Mouse (Mus musculus) CH12.LX (cell line): Measurements from ENCODE around the gene Samd13. TPM values are rescaled to one million over a fixed set of nuclear protein-coding genes. Genes with fewer than 3 reads are reported as not detected.

ENCODE experiments used
- DNase-seq: peaks from one replicate; pipeline ENCODE4 v3.0.0-alpha.2; 2013; ENCODE audit errors: extremely low read depth
- H3K27ac ChIP-seq: 2 replicates; pipeline ENCODE4 v1.5.1; 2012; ENCODE audit warnings: low read depth, mild to moderate bottlenecking, control low read depth, moderate library complexity; ENCODE audit not compliant: insufficient read depth
- H3K27me3 ChIP-seq: replicated peaks from 2 replicates; pipeline ENCODE3; 2012; ENCODE audit warnings: inconsistent platforms
- H3K36me3 ChIP-seq, 2 experiments: replicated peaks in 1 of 2; 2 replicates each; pipeline versions ENCODE3 to v1.6.1; 2012; ENCODE audit warnings: inconsistent platforms in 1 of 2, low read length in 1 of 2, mild to moderate bottlenecking in 1 of 2, mixed read lengths in 1 of 2, moderate library complexity in 1 of 2; ENCODE audit not compliant: control insufficient read depth in 1 of 2, insufficient read depth in 1 of 2
- H3K4me1 ChIP-seq, 2 experiments: 2 replicates each; pipeline ENCODE4 v1.6.1; 2012; ENCODE audit warnings: inconsistent platforms in 1 of 2, moderate library complexity in 1 of 2; ENCODE audit not compliant: insufficient read depth in 2 of 2, control insufficient read depth in 1 of 2
- H3K4me2 ChIP-seq: 2 replicates; pipeline ENCODE4 v1.6.1; 2012; ENCODE audit warnings: low read depth, mild to moderate bottlenecking, control low read depth; ENCODE audit not compliant: poor library complexity, insufficient read depth, severe bottlenecking
- H3K4me3 ChIP-seq, 3 experiments: fragments of 150-350 bp in 1 of 3; sonication (generic) in 1 of 3; replicated peaks in 1 of 3; 2 replicates each; pipeline versions ENCODE3 to v1.5.1; 2011 to 2012; ENCODE audit warnings: low read depth in 2 of 3, low read length in 2 of 3, mild to moderate bottlenecking in 2 of 3, moderate library complexity in 2 of 3, control low read depth in 1 of 3, improper control_type of control experiment in 1 of 3, inconsistent platforms in 1 of 3, mixed read lengths in 1 of 3; ENCODE audit not compliant: poor library complexity in 1 of 3
- H3K79me2 ChIP-seq: replicated peaks from 2 replicates; pipeline ENCODE4 v1.6.1; 2012; ENCODE audit warnings: mild to moderate bottlenecking, moderate library complexity; ENCODE audit not compliant: control insufficient read depth, poor library complexity, insufficient read depth, severe bottlenecking; ENCODE audit errors: extremely low read depth
- H3K9ac ChIP-seq: 2 replicates; pipeline ENCODE4 v1.6.1; 2012; ENCODE audit warnings: low read depth, mild to moderate bottlenecking, control low read depth, moderate library complexity; ENCODE audit not compliant: insufficient read depth
- H3K9me3 ChIP-seq: replicated peaks from 2 replicates; pipeline ENCODE3; 2012; ENCODE audit warnings: low read length, inconsistent platforms, mixed read lengths
- BHLHE40 ChIP-seq: IDR thresholded peaks from 2 replicates; pipeline ENCODE4 v1.6.1; 2011; ENCODE audit warnings: mild to moderate bottlenecking, low read depth, low read length, improper control_type of control experiment
- CHD1 ChIP-seq: IDR thresholded peaks from 2 replicates; pipeline ENCODE4 v1.6.1; 2012; ENCODE audit warnings: low read depth, low read length, improper control_type of control experiment, inconsistent platforms
- CHD2 ChIP-seq: IDR thresholded peaks from 2 replicates; pipeline ENCODE4 v1.6.1; 2011; ENCODE audit warnings: low read length, improper control_type of control experiment
- CTCF ChIP-seq, 2 experiments: IDR thresholded peaks in 1 of 2; conservative IDR thresholded peaks in 1 of 2; 2 replicates each; pipeline ENCODE4 v1.5.1; 2011 to 2012; ENCODE audit warnings: low read depth in 2 of 2, low read length in 2 of 2, improper control_type of control experiment in 1 of 2, inconsistent platforms in 1 of 2, mild to moderate bottlenecking in 1 of 2, moderate library complexity in 1 of 2
- ETS1 ChIP-seq: conservative IDR thresholded peaks from 2 replicates; pipeline ENCODE4 v1.6.1; 2012; ENCODE audit warnings: low read depth, mild to moderate bottlenecking, inconsistent platforms, low read length, improper control_type of control experiment, moderate library complexity
- GABPA ChIP-seq: IDR thresholded peaks from 2 replicates; pipeline ENCODE4 v1.6.1; 2012; ENCODE audit warnings: low read depth, low read length, improper control_type of control experiment, inconsistent platforms; ENCODE audit not compliant: insufficient replicate concordance
- IRF4 ChIP-seq: IDR thresholded peaks from 2 replicates; pipeline ENCODE4 v1.6.1; 2014; ENCODE audit warnings: low read depth, mild to moderate bottlenecking, inconsistent platforms, low read length, improper control_type of control experiment
- JUN ChIP-seq: IDR thresholded peaks from 2 replicates; pipeline ENCODE4 v1.6.1; 2011; ENCODE audit warnings: low read depth, mild to moderate bottlenecking, low read length, improper control_type of control experiment, moderate library complexity; ENCODE audit not compliant: insufficient read depth
- JUND ChIP-seq: conservative IDR thresholded peaks from 2 replicates; pipeline ENCODE4 v1.6.1; 2011; ENCODE audit warnings: low read depth, low read length, improper control_type of control experiment
- KAT2A ChIP-seq: IDR thresholded peaks from 2 replicates; pipeline ENCODE4 v1.6.1; 2012; ENCODE audit warnings: low read length, improper control_type of control experiment, inconsistent platforms; ENCODE audit not compliant: insufficient replicate concordance
- MYC ChIP-seq: IDR thresholded peaks from 2 replicates; pipeline ENCODE4 v1.6.1; 2011; ENCODE audit warnings: low read depth, mild to moderate bottlenecking, improper control_type of control experiment, low read length
- NELFE ChIP-seq: IDR thresholded peaks from 2 replicates; pipeline ENCODE4 v1.6.1; 2011; ENCODE audit warnings: low read depth, low read length, improper control_type of control experiment
- POLR2AphosphoS2 ChIP-seq: IDR thresholded peaks from 2 replicates; pipeline ENCODE4 v1.6.1; 2011; ENCODE audit warnings: low read depth, low read length, improper control_type of control experiment
- RCOR1 ChIP-seq: conservative IDR thresholded peaks from 2 replicates; pipeline ENCODE4 v1.6.1; 2012; ENCODE audit warnings: low read depth, mild to moderate bottlenecking, inconsistent platforms, low read length, improper control_type of control experiment
- SMC3 ChIP-seq: IDR thresholded peaks from 2 replicates; pipeline ENCODE4 v1.6.1; 2011; ENCODE audit warnings: low read depth, low read length, improper control_type of control experiment
- TCF12 ChIP-seq: IDR thresholded peaks from 2 replicates; pipeline ENCODE4 v1.6.1; 2014; ENCODE audit warnings: low read depth, mild to moderate bottlenecking, inconsistent platforms, low read length, improper control_type of control experiment
- UBTF ChIP-seq: IDR thresholded peaks from 2 replicates; pipeline ENCODE4 v1.6.1; 2012; ENCODE audit warnings: low read depth, mild to moderate bottlenecking, inconsistent platforms, low read length, improper control_type of control experiment, moderate library complexity
- USF2 ChIP-seq: conservative IDR thresholded peaks from 2 replicates; pipeline ENCODE4 v1.6.1; 2011; ENCODE audit warnings: low read depth, low read length, improper control_type of control experiment
- ZKSCAN1 ChIP-seq: IDR thresholded peaks from 2 replicates; pipeline ENCODE4 v1.6.1; 2012; ENCODE audit warnings: low read depth, inconsistent platforms, low read length, improper control_type of control experiment, borderline replicate concordance
- dilution Hi-C: fragments of 300-500 bp; cut with MboI; formaldehyde crosslinking; loops from 2 replicates; pipeline ENCODE4 v1.14.3; 2020; ENCODE audit warnings: low sequenced_read_pairs; ENCODE audit not compliant: extremely low pct_unique_long_range_greater_than_20kb, extremely low pct_ligation_motif_present
- in situ Hi-C: fragments of 300-500 bp; cut with MboI; formaldehyde crosslinking; loops from 3 replicates; pipeline ENCODE4 v1.14.3; 2019; ENCODE audit warnings: low sequenced_read_pairs, low pct_ligation_motif_present, low pct_unique_long_range_greater_than_20kb, mixed read lengths
- polyA plus RNA-seq: library from polyadenylated mRNA; unstranded; fragments of >175 nt; gene quantifications from 2 replicates; pipeline ENCODE4 v1.2.1, GENCODE M21; 2012; ENCODE audit warnings: low read depth; ENCODE audit not compliant: insufficient read length
- total RNA-seq, 2 experiments: library from RNA; depleted of rRNA; stranded (reverse); fragments of 300-350 nt in 1 of 2; fragments of >200 nt in 1 of 2; gene quantifications; 2 replicates each; pipeline ENCODE4 v1.2.3; 2012 to 2014

Samd13 gene
- total and polyA plus RNA-seq, 3 experiments, result not detected

GRCm38 (mm10) chr3:146708381-146708780, 23.0 kb upstream of the Samd13 start:
- dilution Hi-C loops (no loop called here), in situ Hi-C loops (no loop called here)
- Histone ChIP-seq H3K4me3 (no peak overlapping the region), H3K9me3 (no peaks in the 10 kb centered on the region), H3K36me3 (no peaks in the 10 kb centered on the region), H3K27me3 (no peaks in the 10 kb centered on the region), H3K4me2 (no peak overlapping the region), H3K4me1 (peaks cover 0 to 12% of the 10 kb centered on the region in 2 experiments; a peak in 2 of 4 replicates), H3K9ac (no peak overlapping the region), H3K79me2 (no peaks in the 10 kb centered on the region), H3K27ac (no peak overlapping the region)
- TF ChIP-seq CHD2, result no peak
- TF ChIP-seq RCOR1, result no peak
- no peak for TF ChIP-seq GABPA
- no peak for TF ChIP-seq IRF4
- no peak for TF ChIP-seq NELFE
- TF ChIP-seq POLR2AphosphoS2, result no peak
- TF ChIP-seq BHLHE40, result no peak
- no peak for TF ChIP-seq TCF12
- no peak for TF ChIP-seq USF2
- no peak for TF ChIP-seq CTCF (conservative IDR thresholded peaks at IDR 0.05 in 1 of 2, IDR thresholded peaks at IDR 0.05 in 1 of 2; ENCODE audit: low read depth in 2 of 2, low read length in 2 of 2)
- no peak for TF ChIP-seq UBTF
- TF ChIP-seq JUND, result no peak
- TF ChIP-seq JUN, result no peak
- TF ChIP-seq SMC3, result no peak
- no peak for TF ChIP-seq KAT2A
- TF ChIP-seq CHD1, result no peak
- TF ChIP-seq, all 38 proteins: peak for 0
- no peak for DNase-seq

- no peaks in the 10 kb centered on the region for H3K27me3 ChIP-seq
- no peaks in the 10 kb centered on the region for H3K36me3 ChIP-seq
- dilution Hi-C loops (no loop called here), in situ Hi-C loops (no loop called here)
- H3K9me3 ChIP-seq, result no peaks in the 10 kb centered on the region
- H3K4me1 ChIP-seq, result peaks cover 0 to 8% of the 10 kb centered on the region in 2 experiments; a peak in 2 of 4 replicates
- no peak overlapping the region for H3K4me3 ChIP-seq
- H3K79me2 ChIP-seq, result no peaks in the 10 kb centered on the region
- no peak overlapping the region for H3K4me2 ChIP-seq
- H3K27ac ChIP-seq, result no peak overlapping the region
- TF ChIP-seq BHLHE40 (no peak), ZKSCAN1 (no peak), ETS1 (no peak), MYC (no peak), SMC3 (no peak)
- DNase-seq, result no peak
- H3K9ac ChIP-seq, result no peak overlapping the region
These were observed 18.7 kb upstream of the Samd13 start for GRCm38 (mm10) chr3:146704099-146704498.
